Mouse (Mus musculus): ENCODE measurements around the gene Agtrap.
A peak's percentile ranks its signal among the peaks of the same experiment; 100 is the strongest.
"Not testable (repeated sequence)": the region's sequence is repeated elsewhere in the genome, so short reads cannot be mapped to it uniquely, and the experiment has no call there.

Gene Agtrap

GRCm38 (mm10) chr4:148050396-148050914 lies 37.4 kb downstream of the Agtrap start:
- not testable (repeated sequence) for DNase-seq (ENCODE audit: extremely low spot score)

- no peak for DNase-seq (ENCODE audit: extremely low spot score)
Observed at GRCm38 (mm10) chr4:148046450-148047031, 41.3 kb downstream of the Agtrap start.

- no peak for DNase-seq (ENCODE audit: extremely low spot score)
Observed at GRCm38 (mm10) chr4:148044113-148044512, 43.7 kb downstream of the Agtrap start.

GRCm38 (mm10) chr4:148043327-148043726 lies 44.5 kb downstream of the Agtrap start:
- not testable (repeated sequence) for DNase-seq (ENCODE audit: extremely low spot score)

GRCm38 (mm10) chr4:148041611-148042191 lies 46.1 kb downstream of the Agtrap start:
- peak; percentile 56 for DNase-seq (ENCODE audit: extremely low spot score)

- DNase-seq (ENCODE audit: extremely low spot score) = peak; percentile 85
Observed at GRCm38 (mm10) chr4:148040933-148041610, 46.8 kb downstream of the Agtrap start.

- DNase-seq (ENCODE audit: extremely low spot score) = no peak
Observed at GRCm38 (mm10) chr4:148040029-148040830, 47.6 kb downstream of the Agtrap start.

GRCm38 (mm10) chr4:148039254-148040028 lies 48.4 kb downstream of the Agtrap start:
- DNase-seq (ENCODE audit: extremely low spot score) = peak; percentile 23

GRCm38 (mm10) chr4:148038600-148039253 lies 49.1 kb downstream of the Agtrap start, which contains the start of the genes Clcn6 and Mthfr:
Clcn6 (minus strand) TSS chr4:148038821.
Mthfr (plus strand) TSS chr4:148039077.
- peak; percentile 98 for DNase-seq (ENCODE audit: extremely low spot score)

- no peak for DNase-seq (ENCODE audit: extremely low spot score)
Observed at GRCm38 (mm10) chr4:148038079-148038599, 49.7 kb downstream of the Agtrap start.

GRCm38 (mm10) chr4:148035440-148035839 lies 52.4 kb downstream of the Agtrap start:
- no peak for DNase-seq (ENCODE audit: extremely low spot score)

GRCm38 (mm10) chr4:148033858-148034410 lies 53.9 kb downstream of the Agtrap start:
- no peak for DNase-seq (ENCODE audit: extremely low spot score)

- DNase-seq (ENCODE audit: extremely low spot score) = no peak
Observed at GRCm38 (mm10) chr4:148030506-148030905, 57.3 kb downstream of the Agtrap start.

GRCm38 (mm10) chr4:148029297-148029696 lies 58.5 kb downstream of the Agtrap start:
- no peak for DNase-seq (ENCODE audit: extremely low spot score)
